Mouse (Mus musculus): ENCODE measurements around the gene Kif26a. TPM values are rescaled to one million over a fixed set of nuclear protein-coding genes. Genes with fewer than 3 reads are reported as not detected.

Kif26a gene
- polyA plus RNA-seq, 1 experiment, result not detected

- Histone ChIP-seq H3K9me3 (no peaks in the 10 kb centered on the region), H3K4me3 (replicated peaks) (no peak overlapping the region), H3K4me1 (no peaks in the 10 kb centered on the region), H3K27me3 (replicated peaks) (peaks cover 50% of the 10 kb centered on the region), H3K36me3 (replicated peaks; ENCODE audit: low read length) (no peaks in the 10 kb centered on the region)
- TF ChIP-seq FLI1 (IDR thresholded peaks at IDR 0.05; ENCODE audit: low read length) (no peak), GATA1 (IDR thresholded peaks at IDR 0.05; ENCODE audit: borderline replicate concordance, low read length) (no peak)
Observed at GRCm38 (mm10) chr12:112156804-112157203, 10.8 kb downstream of the Kif26a start.

GRCm38 (mm10) chr12:112158246-112158645 lies 12.2 kb downstream of the Kif26a start:
- Histone ChIP-seq H3K4me1 (no peaks in the 10 kb centered on the region), H3K9me3 (no peaks in the 10 kb centered on the region), H3K36me3 (replicated peaks; ENCODE audit: low read length) (no peaks in the 10 kb centered on the region), H3K27me3 (replicated peaks) (peaks cover 48% of the 10 kb centered on the region), H3K4me3 (replicated peaks) (no peak overlapping the region)
- no peak for TF ChIP-seq FLI1 (IDR thresholded peaks at IDR 0.05; ENCODE audit: low read length)
- TF ChIP-seq GATA1 (IDR thresholded peaks at IDR 0.05; ENCODE audit: borderline replicate concordance, low read length), result no peak

GRCm38 (mm10) chr12:112158784-112159183 lies 12.8 kb downstream of the Kif26a start:
- H3K27me3 ChIP-seq (replicated peaks), result peaks cover 44% of the 10 kb centered on the region
- no peaks in the 10 kb centered on the region for H3K36me3 ChIP-seq (replicated peaks; ENCODE audit: low read length)
- no peak overlapping the region for H3K4me3 ChIP-seq (replicated peaks)
- no peak for TF ChIP-seq FLI1 (IDR thresholded peaks at IDR 0.05; ENCODE audit: low read length)
- TF ChIP-seq GATA1 (IDR thresholded peaks at IDR 0.05; ENCODE audit: borderline replicate concordance, low read length), result no peak
- H3K9me3 ChIP-seq, result no peaks in the 10 kb centered on the region
- no peaks in the 10 kb centered on the region for H3K4me1 ChIP-seq

GRCm38 (mm10) chr12:112163981-112164839 lies 18.2 kb downstream of the Kif26a start:
- H3K9me3 ChIP-seq, result no peaks in the 10 kb centered on the region
- no peak for TF ChIP-seq FLI1 (IDR thresholded peaks at IDR 0.05; ENCODE audit: low read length)
- TF ChIP-seq GATA1 (IDR thresholded peaks at IDR 0.05; ENCODE audit: borderline replicate concordance, low read length), result no peak
- H3K4me3 ChIP-seq (replicated peaks), result no peak overlapping the region
- H3K36me3 ChIP-seq (replicated peaks; ENCODE audit: low read length), result no peaks in the 10 kb centered on the region
- H3K27me3 ChIP-seq (replicated peaks), result peaks cover 43% of the 10 kb centered on the region
- H3K4me1 ChIP-seq, result no peaks in the 10 kb centered on the region

- TF ChIP-seq FLI1 (IDR thresholded peaks at IDR 0.05; ENCODE audit: low read length) (no peak), GATA1 (IDR thresholded peaks at IDR 0.05; ENCODE audit: borderline replicate concordance, low read length) (no peak)
- Histone ChIP-seq H3K36me3 (replicated peaks; ENCODE audit: low read length) (no peaks in the 10 kb centered on the region), H3K27me3 (replicated peaks) (peaks cover 49% of the 10 kb centered on the region), H3K4me3 (replicated peaks) (no peak overlapping the region), H3K4me1 (no peaks in the 10 kb centered on the region), H3K9me3 (no peaks in the 10 kb centered on the region)
Observed at GRCm38 (mm10) chr12:112164840-112165219, 18.8 kb downstream of the Kif26a start.

GRCm38 (mm10) chr12:112169240-112169639 lies 23.2 kb downstream of the Kif26a start:
- H3K36me3 ChIP-seq (replicated peaks; ENCODE audit: low read length), result no peaks in the 10 kb centered on the region
- peaks cover 32% of the 10 kb centered on the region for H3K27me3 ChIP-seq (replicated peaks)
- no peak overlapping the region for H3K4me3 ChIP-seq (replicated peaks)
- no peaks in the 10 kb centered on the region for H3K9me3 ChIP-seq
- H3K4me1 ChIP-seq, result no peaks in the 10 kb centered on the region
- TF ChIP-seq GATA1 (IDR thresholded peaks at IDR 0.05; ENCODE audit: borderline replicate concordance, low read length) (no peak), FLI1 (IDR thresholded peaks at IDR 0.05; ENCODE audit: low read length) (no peak)

- H3K36me3 ChIP-seq (replicated peaks; ENCODE audit: low read length), result no peaks in the 10 kb centered on the region
- TF ChIP-seq FLI1 (IDR thresholded peaks at IDR 0.05; ENCODE audit: low read length) (no peak), GATA1 (IDR thresholded peaks at IDR 0.05; ENCODE audit: borderline replicate concordance, low read length) (no peak)
- no peak overlapping the region for H3K4me3 ChIP-seq (replicated peaks)
- H3K27me3 ChIP-seq (replicated peaks), result peaks cover 23% of the 10 kb centered on the region
- H3K9me3 ChIP-seq, result no peaks in the 10 kb centered on the region
- H3K4me1 ChIP-seq, result no peaks in the 10 kb centered on the region
Observed at GRCm38 (mm10) chr12:112170671-112171574, 24.9 kb downstream of the Kif26a start.

- no peaks in the 10 kb centered on the region for H3K36me3 ChIP-seq (replicated peaks; ENCODE audit: low read length)
- H3K4me1 ChIP-seq, result no peaks in the 10 kb centered on the region
- H3K4me3 ChIP-seq (replicated peaks), result no peak overlapping the region
- TF ChIP-seq GATA1 (IDR thresholded peaks at IDR 0.05; ENCODE audit: borderline replicate concordance, low read length) (no peak), FLI1 (IDR thresholded peaks at IDR 0.05; ENCODE audit: low read length) (no peak)
- no peaks in the 10 kb centered on the region for H3K9me3 ChIP-seq
- peaks cover 20% of the 10 kb centered on the region for H3K27me3 ChIP-seq (replicated peaks)
Observed at GRCm38 (mm10) chr12:112171657-112172056, 25.6 kb downstream of the Kif26a start.

- Histone ChIP-seq H3K27me3 (replicated peaks) (peaks cover 20% of the 10 kb centered on the region), H3K36me3 (replicated peaks; ENCODE audit: low read length) (no peaks in the 10 kb centered on the region), H3K9me3 (no peaks in the 10 kb centered on the region), H3K4me1 (no peaks in the 10 kb centered on the region), H3K4me3 (replicated peaks) (no peak overlapping the region)
- TF ChIP-seq FLI1 (IDR thresholded peaks at IDR 0.05; ENCODE audit: low read length) (no peak), GATA1 (IDR thresholded peaks at IDR 0.05; ENCODE audit: borderline replicate concordance, low read length) (no peak)
Observed at GRCm38 (mm10) chr12:112172214-112172613, 26.2 kb downstream of the Kif26a start.

- no peak for TF ChIP-seq GATA1 (IDR thresholded peaks at IDR 0.05; ENCODE audit: borderline replicate concordance, low read length)
- no peak for TF ChIP-seq FLI1 (IDR thresholded peaks at IDR 0.05; ENCODE audit: low read length)
- no peaks in the 10 kb centered on the region for H3K9me3 ChIP-seq
- H3K36me3 ChIP-seq (replicated peaks; ENCODE audit: low read length), result no peaks in the 10 kb centered on the region
- no peak overlapping the region for H3K4me3 ChIP-seq (replicated peaks)
- H3K27me3 ChIP-seq (replicated peaks), result peaks cover 16% of the 10 kb centered on the region
- no peaks in the 10 kb centered on the region for H3K4me1 ChIP-seq
Observed at GRCm38 (mm10) chr12:112177679-112178078, 31.7 kb downstream of the Kif26a start.

Measured in megakaryocyte, embryonic 14.5 days (primary cell).